Comparison of ENCODE assay signal across 11 mouse cellular contexts in genomic region chr3:131228083-131228482, GRCm38 (mm10). TPM values are rescaled to one million over a fixed set of nuclear protein-coding genes. Genes with fewer than 3 reads are reported as not detected.
DNase-seq lines count a peak whose midpoint lies in the region; ATAC-seq and TF ChIP-seq lines count a peak whose summit lies in the region.
"Had no signal": no experiment of that assay in that cellular context is flagged by ENCODE, and none has a peak within 500 bp of the region (broad histone marks: within the 10 kb centered on the region; RNA-seq: fewer than 3 reads in every experiment).

No protein-coding gene starts in this region.

- in situ Hi-C loops in CH12.LX (cut with MboI; ENCODE audit: low pct_ligation_motif_present, low pct_unique_long_range_greater_than_20kb, low sequenced_read_pairs) = no loop called here

- dilution Hi-C loops in CH12.LX (cut with MboI; ENCODE audit: extremely low pct_ligation_motif_present, extremely low pct_unique_long_range_greater_than_20kb, low sequenced_read_pairs) = no loop called here

- H3K9ac ChIP-seq in kidney, embryonic 15.5 days = no peak overlapping the region
- H3K9ac ChIP-seq in CH12.LX (ENCODE audit: insufficient read depth, low read depth) = no peak overlapping the region
- H3K9ac ChIP-seq: limb, embryonic 12.5 days had no signal

- WGBS in kidney, adult 2 months = 78% methylated on average over 6 of the region's 6 CpGs
- WGBS in kidney, embryonic 15.5 days = 78% methylated on average over 6 of the region's 6 CpGs

- no peak for TF ChIP-seq POLR2A in kidney, adult 2 months (IDR thresholded peaks at IDR 0.05; ENCODE audit: low read depth, low read length)
- no peak for TF ChIP-seq POLR2A in CH12.LX (IDR thresholded peaks at IDR 0.05; ENCODE audit: low read depth, low read length)

- H3K4me2 ChIP-seq in kidney, embryonic 15.5 days = no peak overlapping the region
- no peak overlapping the region for H3K4me2 ChIP-seq in CH12.LX (ENCODE audit: insufficient read depth, low read depth, poor library complexity, severe bottlenecking)
- H3K4me2 ChIP-seq: limb, embryonic 12.5 days had no signal

- H3K9me3 ChIP-seq in kidney, embryonic 15.5 days (replicated peaks) = no peaks in the 10 kb centered on the region
- H3K9me3 ChIP-seq in CH12.LX (replicated peaks; ENCODE audit: low read length) = no peaks in the 10 kb centered on the region
- H3K9me3 ChIP-seq: limb, embryonic 12.5 days had no signal

- TF ChIP-seq CTCF in kidney, adult 2 months (conservative IDR thresholded peaks at IDR 0.05; ENCODE audit: insufficient read depth, insufficient read length, low read depth, low read length) = peak; percentile 58
- TF ChIP-seq CTCF in CH12.LX (conservative IDR thresholded peaks at IDR 0.05 in 1 of 2, IDR thresholded peaks at IDR 0.05 in 1 of 2; ENCODE audit: low read depth in 2 of 2, low read length in 2 of 2) = peak; percentile 44 to 62

- H3K4me1 ChIP-seq in kidney, adult 2 months (ENCODE audit: control insufficient read depth, insufficient read depth, low read length) = no peaks in the 10 kb centered on the region
- H3K4me1 ChIP-seq in kidney, embryonic 15.5 days = 0 out of 2 replicates have a peak, but pooled peaks cover 10% of the 10 kb centered on the region
- H3K4me1 ChIP-seq in CH12.LX (ENCODE audit: control insufficient read depth in 1 of 2, insufficient read depth in 2 of 2) = peaks cover 0 to 4% of the 10 kb centered on the region in 2 experiments; a peak in 1 of 4 replicates
- H3K4me1 ChIP-seq: limb, embryonic 12.5 days had no signal

- no peak for TF ChIP-seq RAD21 in CH12.LX (IDR thresholded peaks at IDR 0.05; ENCODE audit: low read depth, low read length)

- no peak for ATAC-seq in kidney, embryonic 15.5 days (replicated peaks; ENCODE audit: low FRiP score)

- H3K79me2 ChIP-seq in CH12.LX (replicated peaks; ENCODE audit: control insufficient read depth, extremely low read depth, insufficient read depth, poor library complexity, severe bottlenecking) = no peaks in the 10 kb centered on the region

- no peak for DNase-seq in kidney, adult 2 months
- peak; percentile 34 for DNase-seq in 3T3-L1 (ENCODE audit: low read depth, low spot score)
- DNase-seq in CH12.LX (ENCODE audit: extremely low read depth) = no peak
- peak; percentile 62 for DNase-seq in induced T-regulatory cell, adult 2 months (ENCODE audit: low read depth)
- DNase-seq in frontal cortex, postnatal 25 days (ENCODE audit: low spot score in 2 of 2) = no peak
- DNase-seq in kidney, adult 9 months = no peak
- no peak for DNase-seq in layer of hippocampus, postnatal 10 days (ENCODE audit: low spot score in 2 of 2)
- DNase-seq: cerebellum, adult 11 months; midbrain, embryonic 14.5 days had no signal

- no peaks in the 10 kb centered on the region for H3K36me3 ChIP-seq in kidney, adult 2 months (ENCODE audit: control insufficient read depth, insufficient read depth, low read length)
- peaks cover 20% of the 10 kb centered on the region for H3K36me3 ChIP-seq in kidney, embryonic 15.5 days
- H3K36me3 ChIP-seq in CH12.LX (replicated peaks in 1 of 2; ENCODE audit: control insufficient read depth in 1 of 2, insufficient read depth in 1 of 2, low read length in 1 of 2) = peaks cover 4 to 24% of the 10 kb centered on the region in 2 experiments

- no peak overlapping the region for H3K27ac ChIP-seq in kidney, adult 2 months (ENCODE audit: insufficient read depth, low read depth, low read length)
- no peak overlapping the region for H3K27ac ChIP-seq in kidney, embryonic 15.5 days
- H3K27ac ChIP-seq in CH12.LX (ENCODE audit: insufficient read depth, low read depth) = no peak overlapping the region
- H3K27ac ChIP-seq: limb, embryonic 12.5 days had no signal

- TF ChIP-seq EP300 in CH12.LX (IDR thresholded peaks at IDR 0.05; ENCODE audit: low read length) = no peak

- no peak overlapping the region for H3K4me3 ChIP-seq in kidney, adult 2 months (ENCODE audit: insufficient read depth, low read depth, low read length)
- H3K4me3 ChIP-seq in kidney, embryonic 15.5 days (replicated peaks) = no peak overlapping the region
- H3K4me3 ChIP-seq in CH12.LX (replicated peaks in 1 of 3; ENCODE audit: low read depth in 2 of 3, low read length in 2 of 3, poor library complexity in 1 of 3) = no peak overlapping the region
- H3K4me3 ChIP-seq: limb, embryonic 12.5 days had no signal

- no peaks in the 10 kb centered on the region for H3K27me3 ChIP-seq in kidney, adult 2 months (replicated peaks; ENCODE audit: control insufficient read depth, insufficient read depth, low read length)
- H3K27me3 ChIP-seq in kidney, embryonic 15.5 days = no peaks in the 10 kb centered on the region
- H3K27me3 ChIP-seq in CH12.LX (replicated peaks) = no peaks in the 10 kb centered on the region
- H3K27me3 ChIP-seq: limb, embryonic 12.5 days had no signal

TF ChIP-seq in CH12.LX, 34 proteins besides CTCF, POLR2A, EP300 and RAD21:
- TF ChIP-seq MAX (IDR thresholded peaks at IDR 0.05; ENCODE audit: low read length) (no peak), MXI1 (IDR thresholded peaks at IDR 0.05; ENCODE audit: low read depth, low read length) (no peak), HCFC1 (IDR thresholded peaks at IDR 0.05; ENCODE audit: low read depth, low read length) (no peak), SMC3 (IDR thresholded peaks at IDR 0.05; ENCODE audit: low read depth, low read length) (peak; percentile 23; the same call in 1 of the 2 replicates), BHLHE40 (IDR thresholded peaks at IDR 0.05; ENCODE audit: low read depth, low read length) (no peak)

RNA-seq across cellular contexts. Expression of gene Hadh, which starts 43.8 kb away (rescaled TPM):
- polyA plus RNA-seq in kidney, adult 2 months (2012; rRNA removed) = 471 and 515 TPM in 2 replicates
- polyA plus RNA-seq in kidney, embryonic 15.5 days (2015; fragmentation: Nextera tagmentation; extraction: Ambion mirVana) = 125 and 130 TPM in 2 replicates
- total RNA-seq in CH12.LX (2012; rRNA removed) = 46.9 and 49.5 TPM in 2 replicates
- total RNA-seq in CH12.LX (2014; rRNA removed) = 41.0 and 42.3 TPM in 2 replicates
- polyA plus RNA-seq in CH12.LX (2012; ENCODE audit: insufficient read length, low read depth) = 65.2 and 73.4 TPM in 2 replicates
- total RNA-seq in layer of hippocampus, postnatal 10 days (2021) = 10 to 100 TPM; 25.9 to 28.4 TPM

Comparison
In these comparisons a context has a peak if more than half of its experiments do, and no peak if none do; other contexts are left out.
1. DNase-seq: peak in 3T3-L1 (single experiment) and induced T-regulatory cell, adult 2 months (single experiment); none in kidney, adult 2 months (single experiment), CH12.LX (single experiment), frontal cortex, postnatal 25 days (0 of 2), kidney, adult 9 months (single experiment) and layer of hippocampus, postnatal 10 days (0 of 2).